Mouse (Mus musculus) heart, adult 11 months (tissue): ENCODE data around the gene Gm21440.
"Not testable (repeated sequence)": the region's sequence is repeated elsewhere in the genome, so short reads cannot be mapped to it uniquely, and the experiment has no call there.

ENCODE experiments used
- DNase-seq: peaks from one replicate; pipeline ENCODE4 v3.0.0; 2022

Gm21440 gene

GRCm38 (mm10) chrY:13252091-13252490 is at the start of gene Gm21440, which contains the start of gene Gm21454:
Gm21440 (plus strand) TSS chrY:13252391.
Gm21454 (plus strand) TSS chrY:13252442.
- not testable (repeated sequence) for DNase-seq

- not testable (repeated sequence) for DNase-seq
These were observed 28.4 kb upstream of the Gm21440 start, which contains the start of gene Gm21828 for GRCm38 (mm10) chrY:13223828-13224227. Gm21828 (minus strand) TSS chrY:13223928.
